Mouse (Mus musculus) neural tube, embryonic 11.5 days (tissue): ENCODE data around the gene Mpz. TPM values are rescaled to one million over a fixed set of nuclear protein-coding genes. Genes with fewer than 3 reads are reported as not detected.

Source experiments
- ATAC-seq: fragments of 200-750 bp; cut with Nextera tagmentation; 2 replicates; pipeline ENCODE4 v1.8.0; 2017; ENCODE audit warnings: moderate number of reproducible peaks, mild to moderate bottlenecking, moderate TSS enrichment, moderate library complexity; ENCODE audit not compliant: insufficient read depth, low FRiP score, low TSS enrichment
- DNase-seq: peaks from one replicate; pipeline ENCODE4 v3.0.0-alpha.2; 2015; ENCODE audit warnings: low spot score
- H3K27ac ChIP-seq: fragments of 300-500 bp; sonication (generic); 2 replicates; pipeline ENCODE4 v1.5.1; 2014; ENCODE audit warnings: low read depth, mild to moderate bottlenecking, low read length
- H3K27me3 ChIP-seq: fragments of 300-500 bp; sonication (generic); 2 replicates; pipeline ENCODE4 v1.6.1; 2014; ENCODE audit warnings: mild to moderate bottlenecking, low read length, mixed read lengths; ENCODE audit not compliant: control insufficient read depth, insufficient read depth
- H3K36me3 ChIP-seq: fragments of 300-500 bp; sonication (generic); 2 replicates; pipeline ENCODE4 v1.6.1; 2014; ENCODE audit warnings: mild to moderate bottlenecking, low read length, moderate library complexity, mixed read lengths; ENCODE audit not compliant: control insufficient read depth, insufficient read depth
- H3K4me1 ChIP-seq: fragments of 300-500 bp; sonication (generic); 2 replicates; pipeline ENCODE4 v1.6.1; 2014; ENCODE audit warnings: low read length, mixed read lengths; ENCODE audit not compliant: control insufficient read depth, insufficient read depth
- H3K4me2 ChIP-seq: fragments of 300-500 bp; sonication (generic); 2 replicates; pipeline ENCODE4 v1.6.1; 2014; ENCODE audit warnings: low read depth, mild to moderate bottlenecking, moderate library complexity
- H3K4me3 ChIP-seq: fragments of 300-500 bp; sonication (generic); 2 replicates; pipeline ENCODE4 v1.5.1; 2014; ENCODE audit warnings: low read depth, low read length
- H3K9ac ChIP-seq: fragments of 300-500 bp; sonication (generic); 2 replicates; pipeline ENCODE4 v1.6.1; 2014; ENCODE audit warnings: mild to moderate bottlenecking, low read length
- H3K9me3 ChIP-seq: fragments of 300-500 bp; sonication (generic); 2 replicates; pipeline ENCODE4 v1.6.1; 2016; ENCODE audit warnings: low read length; ENCODE audit not compliant: control insufficient read depth
- WGBS: fragments of 180-500 bp; shearing (Covaris S2); extraction: QIAGEN DNeasy Blood & Tissue Kit; methylation state at CpG from one replicate; pipeline ENCODE4 v1.1.7; 2014; 5-methylcytosine and 5-hydroxymethylcytosine counted together
- polyA plus RNA-seq: library from polyadenylated mRNA; unstranded; fragments of >200 nt; fragmentation: Nextera tagmentation; extraction: Ambion mirVana; gene quantifications from 2 replicates; pipeline ENCODE4 v1.2.1, GENCODE M21; 2014

Gene Mpz
- polyA plus RNA-seq, 1 experiment from 2014 or later: 4.2 TPM

DNA sequence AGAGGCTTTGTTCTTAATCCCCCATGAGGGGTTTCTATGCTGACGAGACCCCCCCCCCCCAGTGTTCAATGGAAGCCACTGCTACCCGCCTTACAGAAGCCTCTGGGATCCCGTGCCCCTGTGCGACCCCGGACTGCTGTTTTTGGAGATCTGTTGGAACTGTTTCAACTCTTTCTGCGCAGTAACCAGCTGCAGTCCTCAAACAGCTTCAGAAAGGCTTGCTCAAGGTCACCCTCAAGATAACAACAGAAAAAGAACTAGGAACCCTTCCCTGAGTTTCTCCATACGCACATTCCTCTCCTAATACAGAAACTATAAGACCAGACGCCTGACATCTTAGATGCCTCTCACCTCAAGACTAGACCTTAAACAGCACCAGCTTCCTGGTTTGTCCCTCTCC lies 38.5 kb downstream of the Mpz start:
- no peaks in the 10 kb centered on the region for H3K9me3 ChIP-seq
- ATAC-seq (no peak), DNase-seq (no peak)
- no peak overlapping the region for H3K4me3 ChIP-seq
- 25% methylated on average over 8 of the region's 8 CpGs for WGBS
- H3K27ac ChIP-seq: no peak overlapping the region
- no peaks in the 10 kb centered on the region for H3K36me3 ChIP-seq
- H3K9ac ChIP-seq: no peak overlapping the region
- no peak overlapping the region for H3K4me2 ChIP-seq
- peaks cover 10% of the 10 kb centered on the region for H3K27me3 ChIP-seq
- H3K4me1 ChIP-seq: peaks cover 16% of the 10 kb centered on the region

DNA sequence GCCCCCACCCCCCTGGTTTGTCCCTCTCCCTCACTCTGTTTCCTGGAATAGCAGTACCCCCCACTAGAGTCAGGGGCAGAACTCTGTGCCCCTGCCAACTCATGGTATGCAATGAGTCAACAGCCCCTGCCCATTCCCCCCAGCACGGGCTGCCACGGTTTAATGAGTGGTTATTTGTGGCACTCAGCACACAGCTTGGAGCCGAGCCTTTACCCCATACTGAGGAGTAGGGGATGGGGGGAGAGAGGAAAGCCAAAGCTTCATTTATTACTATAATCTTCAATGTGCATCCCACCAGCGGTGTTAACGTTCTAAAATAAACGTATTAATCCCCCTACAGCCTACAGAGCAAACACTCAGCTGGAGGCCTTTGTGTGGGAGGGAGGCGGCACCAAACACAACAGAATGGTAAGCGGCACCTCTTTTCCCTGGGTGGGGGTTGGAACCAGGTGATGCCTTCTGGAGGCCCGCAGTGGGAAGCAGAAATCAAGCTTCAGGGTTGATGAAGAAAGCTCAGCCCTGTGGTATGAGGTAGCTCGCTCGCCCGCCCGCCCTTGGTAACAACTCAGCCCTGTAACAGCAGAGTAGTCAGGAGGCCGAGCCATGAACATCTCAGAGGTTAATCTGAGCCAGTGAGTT lies 39.1 kb downstream of the Mpz start:
- Histone ChIP-seq H3K9ac (no peak overlapping the region), H3K27me3 (peaks cover 12% of the 10 kb centered on the region), H3K4me2 (no peak overlapping the region), H3K36me3 (no peaks in the 10 kb centered on the region), H3K9me3 (no peaks in the 10 kb centered on the region), H3K4me3 (no peak overlapping the region), H3K4me1 (peaks cover 16% of the 10 kb centered on the region), H3K27ac (no peak overlapping the region)
- ATAC-seq: no peak
- no peak for DNase-seq
- 35% methylated on average over 14 of the region's 14 CpGs for WGBS

DNA sequence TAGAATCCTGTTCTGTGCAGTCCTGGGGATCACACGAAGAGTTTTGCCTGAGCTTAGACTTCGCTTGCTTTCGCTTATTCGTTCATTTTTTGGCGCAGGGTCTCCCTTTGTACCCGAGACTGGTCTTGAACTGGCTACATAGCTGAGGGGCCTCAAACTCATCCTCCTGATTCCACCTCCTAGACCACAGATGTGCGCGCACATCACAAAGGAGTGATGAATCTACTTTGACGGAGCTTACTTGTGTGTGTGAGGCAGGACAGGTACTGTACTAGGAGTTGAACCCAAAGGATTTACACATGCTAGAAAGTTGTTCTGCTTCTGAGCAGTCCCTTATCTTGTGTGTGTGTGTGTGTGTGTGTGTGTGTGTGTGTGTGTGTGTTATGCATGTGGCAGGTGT lies 40.3 kb downstream of the Mpz start:
- WGBS: 95% methylated on average over 9 of the region's 9 CpGs
- Histone ChIP-seq H3K9ac (no peak overlapping the region), H3K9me3 (no peaks in the 10 kb centered on the region), H3K27ac (no peak overlapping the region), H3K4me1 (peaks cover 16% of the 10 kb centered on the region), H3K36me3 (no peaks in the 10 kb centered on the region), H3K4me3 (no peak overlapping the region), H3K27me3 (peaks cover 23% of the 10 kb centered on the region), H3K4me2 (no peak overlapping the region)
- DNase-seq: no peak
- ATAC-seq: no peak

GRCm38 (mm10) chr1:171192283-171192682 lies 41.8 kb downstream of the Mpz start:
- Histone ChIP-seq H3K9me3 (no peaks in the 10 kb centered on the region), H3K4me2 (no peak overlapping the region), H3K27me3 (peaks cover 33% of the 10 kb centered on the region), H3K9ac (no peak overlapping the region), H3K27ac (no peak overlapping the region), H3K4me3 (no peak overlapping the region), H3K36me3 (no peaks in the 10 kb centered on the region), H3K4me1 (peaks cover 16% of the 10 kb centered on the region)
- WGBS: 45% methylated on average over 10 of the region's 10 CpGs
- DNase-seq: no peak
- no peak for ATAC-seq

DNA sequence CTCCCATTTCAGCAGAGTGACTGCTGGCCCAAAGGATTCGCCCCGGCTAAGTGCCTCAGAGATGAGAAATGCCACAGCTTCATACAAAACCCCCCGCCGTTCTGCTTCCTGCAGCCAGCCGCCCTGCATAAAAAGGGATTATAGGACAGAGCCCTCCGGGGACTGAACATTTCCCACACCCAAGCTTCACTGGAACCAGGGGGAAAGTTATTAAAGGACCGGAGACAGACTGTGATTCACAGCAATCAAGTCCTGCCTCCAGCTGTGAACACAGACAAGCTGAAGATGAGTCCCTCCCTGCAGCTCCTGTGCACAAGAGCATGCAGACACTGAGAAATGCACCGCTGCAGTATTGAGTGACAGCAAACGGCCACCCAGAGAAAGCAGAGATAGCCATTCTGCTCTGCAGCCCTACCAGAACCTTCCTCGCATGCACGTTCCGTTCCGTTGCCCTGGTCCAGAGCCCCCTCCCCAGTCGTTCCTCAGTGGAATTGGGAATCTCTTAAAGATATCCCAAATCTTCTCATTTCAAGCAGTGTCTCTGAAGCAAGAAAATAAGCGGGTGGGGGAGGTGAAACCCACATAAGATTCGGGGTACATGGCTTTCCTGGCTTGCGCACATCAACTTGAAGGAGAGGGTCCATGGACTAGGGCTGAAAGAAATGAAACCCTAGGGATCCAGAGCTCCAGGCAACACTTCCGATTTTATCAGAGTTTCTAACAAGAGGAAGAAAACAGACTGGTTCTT lies 42.8 kb downstream of the Mpz start:
- DNase-seq: peak; percentile 53
- Histone ChIP-seq H3K27ac (no peak overlapping the region), H3K4me1 (peaks cover 16% of the 10 kb centered on the region), H3K36me3 (no peaks in the 10 kb centered on the region), H3K27me3 (peaks cover 33% of the 10 kb centered on the region), H3K4me2 (peak overlapping the region; percentile 20), H3K4me3 (0 out of 2 replicates have a peak overlapping the region, but pooled peaks have one; percentile 3), H3K9ac (no peak overlapping the region), H3K9me3 (no peaks in the 10 kb centered on the region)
- 3% methylated on average over 18 of the region's 18 CpGs for WGBS
- no peak for ATAC-seq

GRCm38 (mm10) chr1:171193911-171194830 lies 43.7 kb downstream of the Mpz start:
- H3K4me2 ChIP-seq: no peak overlapping the region
- H3K27me3 ChIP-seq: peaks cover 33% of the 10 kb centered on the region
- peaks cover 12% of the 10 kb centered on the region for H3K4me1 ChIP-seq
- H3K4me3 ChIP-seq: no peak overlapping the region
- WGBS: 29% methylated on average over 11 of the region's 11 CpGs
- no peak overlapping the region for H3K9ac ChIP-seq
- H3K36me3 ChIP-seq: no peaks in the 10 kb centered on the region
- ATAC-seq: no peak
- H3K27ac ChIP-seq: no peak overlapping the region
- peak; percentile 39 for DNase-seq
- no peaks in the 10 kb centered on the region for H3K9me3 ChIP-seq

DNA sequence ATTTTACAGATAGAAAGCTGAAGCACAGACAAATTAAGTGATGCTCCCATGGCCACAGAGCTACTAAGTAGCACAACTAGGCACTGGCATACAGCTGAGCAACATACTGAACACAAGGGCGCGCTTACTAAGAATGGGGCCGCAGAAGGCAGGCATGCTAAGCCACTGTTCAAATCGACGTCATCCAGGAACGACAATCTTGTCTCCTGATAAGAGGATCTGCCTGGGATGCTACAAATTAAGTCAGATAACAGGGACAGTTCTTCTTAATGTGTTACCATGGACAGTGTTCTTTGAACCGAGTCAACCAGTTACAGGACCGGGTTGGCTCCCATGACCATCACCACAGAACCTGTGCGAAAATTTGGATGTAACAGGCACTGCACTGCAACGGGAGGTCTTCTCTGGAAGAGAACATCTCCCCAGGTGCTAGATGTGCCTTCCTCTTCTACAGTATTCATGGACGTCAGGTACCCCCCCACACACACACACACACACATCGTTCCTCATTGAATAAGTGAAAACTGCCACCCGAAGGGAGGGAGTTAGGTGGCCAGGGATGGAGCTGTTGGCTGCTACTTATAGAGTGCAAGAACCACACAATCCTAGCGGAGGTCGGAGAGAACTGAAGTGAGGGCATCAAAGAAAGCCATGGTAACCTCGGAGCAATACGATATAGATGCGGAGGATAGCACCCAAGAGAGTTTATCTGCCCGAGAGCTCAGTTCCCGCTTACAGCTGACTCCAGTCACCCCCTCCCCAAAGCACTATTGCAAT lies 44.7 kb downstream of the Mpz start:
- ATAC-seq (no peak), DNase-seq (peak; percentile 30)
- Histone ChIP-seq H3K4me3 (peak overlapping the region; percentile 51), H3K4me1 (peaks cover 9% of the 10 kb centered on the region), H3K9ac (no peak overlapping the region; the same call in 1 of the 2 replicates), H3K27me3 (peaks cover 33% of the 10 kb centered on the region), H3K4me2 (peak overlapping the region; percentile 96), H3K36me3 (no peaks in the 10 kb centered on the region), H3K9me3 (no peaks in the 10 kb centered on the region), H3K27ac (no peak overlapping the region)
- WGBS: 5% methylated on average over 20 of the region's 20 CpGs

- Histone ChIP-seq H3K4me2 (peak within 1 kb of the TSS; percentile 96), H3K4me3 (peak within 1 kb of the TSS; percentile 51), H3K27ac (no peak within 1 kb of the TSS), H3K4me1 (peaks cover 9% of the 10 kb centered on the region), H3K9me3 (no peaks in the 10 kb centered on the region), H3K9ac (peak within 1 kb of the TSS; percentile 43), H3K36me3 (no peaks in the 10 kb centered on the region), H3K27me3 (peaks cover 33% of the 10 kb centered on the region)
- under 1% methylated on average over 33 of the region's 33 CpGs for WGBS
- DNase-seq (peak; percentile 55), ATAC-seq (peak; percentile 67)
These were observed 45.4 kb downstream of the Mpz start, which contains the start of gene Pcp4l1 for GRCm38 (mm10) chr1:171195887-171196397. Gene Pcp4l1 (minus strand): TSS chr1:171196268.
